Mouse (Mus musculus): ENCODE measurements around the gene Gm12216. TPM values are rescaled to one million over a fixed set of nuclear protein-coding genes. Genes with fewer than 3 reads are reported as not detected.

Gene Gm12216
- polyA plus RNA-seq, 1 experiment from 2014 or later = 2.0 TPM

DNA sequence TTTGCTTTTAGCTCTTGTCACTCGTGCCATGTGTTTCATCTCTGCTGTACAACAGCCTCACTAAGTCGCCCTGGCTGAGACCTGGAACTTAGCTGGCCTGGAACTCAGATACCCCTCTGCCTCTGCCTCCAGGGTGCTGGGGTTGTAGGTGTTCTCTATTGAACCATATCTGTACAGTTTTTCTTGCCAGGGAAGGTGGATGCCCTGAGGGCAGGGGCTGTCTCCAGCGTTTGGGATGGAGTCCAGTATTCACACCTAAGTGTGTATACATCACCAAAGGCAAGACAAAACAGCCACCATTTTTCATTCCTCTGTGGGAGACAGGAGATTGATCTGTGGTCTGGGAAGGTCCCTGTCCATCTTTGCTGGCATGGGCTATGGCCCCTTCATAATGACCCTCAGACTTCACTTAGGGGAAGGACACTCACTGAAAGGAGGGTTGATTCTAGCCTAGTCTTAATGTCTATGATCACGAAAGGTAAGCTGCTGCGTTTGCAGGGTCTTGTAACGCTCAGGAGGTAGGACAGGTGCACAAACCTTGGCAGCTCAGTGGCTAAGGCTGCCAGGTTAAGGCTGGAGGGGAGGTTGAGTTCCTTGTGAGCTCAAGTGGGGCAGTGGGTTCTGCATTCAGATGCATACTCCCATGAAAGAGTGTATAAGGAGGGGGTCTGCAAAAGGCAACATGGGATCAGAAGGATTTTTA lies 847 bp downstream of the Gm12216 start:
- H3K4me3 ChIP-seq (replicated peaks; ENCODE audit: low read length) = no peak overlapping the region
- H3K27me3 ChIP-seq (ENCODE audit: control insufficient read depth, insufficient read depth, low read length) = no peaks in the 10 kb centered on the region
- no peaks in the 10 kb centered on the region for H3K36me3 ChIP-seq (ENCODE audit: control insufficient read depth, insufficient read depth, low read length)
- WGBS = 77% methylated on average over 6 of the region's 6 CpGs
- H3K9me3 ChIP-seq (replicated peaks; ENCODE audit: control insufficient read depth, low read length) = no peaks in the 10 kb centered on the region
- peak overlapping the region; percentile 78; the same call in 1 of the 2 replicates for H3K9ac ChIP-seq (ENCODE audit: low read length)
- peaks cover 3% of the 10 kb centered on the region; the same call in 1 of the 2 replicates for H3K4me1 ChIP-seq (ENCODE audit: control insufficient read depth, insufficient read depth, low read length)
- H3K4me2 ChIP-seq (ENCODE audit: low read depth, low read length) = peak overlapping the region; percentile 72; the same call in 1 of the 2 replicates
- ATAC-seq (ENCODE audit: insufficient read depth, low FRiP score) = no peak
- no peak overlapping the region for H3K27ac ChIP-seq (ENCODE audit: low read length)

DNA sequence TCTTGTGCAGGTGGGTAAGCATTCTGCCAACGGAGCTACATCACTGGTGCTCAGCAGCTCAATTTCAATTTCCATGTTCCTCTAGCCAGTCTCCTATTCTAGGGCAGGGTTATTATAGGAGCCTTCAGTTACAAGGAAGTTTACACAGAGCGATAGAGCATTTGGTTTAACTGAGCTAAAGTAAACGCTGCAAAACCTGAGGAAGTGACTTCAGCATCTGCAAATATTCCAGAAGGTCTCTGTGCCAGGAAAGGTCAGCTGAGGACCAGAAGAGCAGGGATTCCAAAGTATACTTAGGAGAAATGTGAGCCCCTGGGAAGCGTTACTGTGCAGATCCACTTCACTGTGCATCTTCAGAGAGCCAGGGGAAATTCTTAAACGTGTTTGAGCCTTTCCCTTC lies 5.4 kb downstream of the Gm12216 start:
- H3K4me1 ChIP-seq (ENCODE audit: control insufficient read depth, insufficient read depth, low read length) = peaks cover 18% of the 10 kb centered on the region
- no peak overlapping the region for H3K4me3 ChIP-seq (replicated peaks; ENCODE audit: low read length)
- H3K27me3 ChIP-seq (ENCODE audit: control insufficient read depth, insufficient read depth, low read length) = no peaks in the 10 kb centered on the region
- no peak overlapping the region for H3K9ac ChIP-seq (ENCODE audit: low read length)
- ATAC-seq (ENCODE audit: insufficient read depth, low FRiP score) = peak; percentile 24; the same call in 1 of the 2 replicates
- no peaks in the 10 kb centered on the region for H3K9me3 ChIP-seq (replicated peaks; ENCODE audit: control insufficient read depth, low read length)
- no peaks in the 10 kb centered on the region for H3K36me3 ChIP-seq (ENCODE audit: control insufficient read depth, insufficient read depth, low read length)
- H3K4me2 ChIP-seq (ENCODE audit: low read depth, low read length) = no peak overlapping the region
- peak overlapping the region; percentile 7; the same call in 1 of the 2 replicates for H3K27ac ChIP-seq (ENCODE audit: low read length)
- WGBS = 9% methylated on average over 5 of the region's 5 CpGs

DNA sequence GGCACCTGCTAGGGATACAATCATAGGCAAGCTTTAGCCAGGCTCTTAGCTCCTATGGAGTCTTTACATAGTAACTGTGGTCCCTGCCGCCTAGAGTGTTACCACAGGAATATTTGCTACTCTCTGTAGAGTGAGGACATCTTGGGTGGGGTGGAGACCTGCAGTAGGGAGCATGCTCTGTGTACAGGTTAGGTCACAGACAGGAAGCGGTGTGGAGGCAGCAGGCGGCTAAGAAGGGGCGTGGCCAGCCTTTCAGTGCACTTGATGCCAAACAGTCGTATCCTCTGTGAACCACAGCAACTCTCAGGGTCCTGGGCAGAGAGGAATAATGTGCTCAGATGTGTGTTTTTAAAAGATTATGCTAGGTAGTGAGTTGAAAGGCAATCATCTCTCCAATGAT lies 7.3 kb downstream of the Gm12216 start:
- Histone ChIP-seq H3K27me3 (ENCODE audit: control insufficient read depth, insufficient read depth, low read length) (no peaks in the 10 kb centered on the region), H3K36me3 (ENCODE audit: control insufficient read depth, insufficient read depth, low read length) (no peaks in the 10 kb centered on the region), H3K4me1 (ENCODE audit: control insufficient read depth, insufficient read depth, low read length) (peaks cover 18% of the 10 kb centered on the region), H3K27ac (ENCODE audit: low read length) (no peak overlapping the region), H3K9me3 (replicated peaks; ENCODE audit: control insufficient read depth, low read length) (no peaks in the 10 kb centered on the region), H3K4me3 (replicated peaks; ENCODE audit: low read length) (no peak overlapping the region), H3K4me2 (ENCODE audit: low read depth, low read length) (no peak overlapping the region), H3K9ac (ENCODE audit: low read length) (no peak overlapping the region)
- ATAC-seq (ENCODE audit: insufficient read depth, low FRiP score) = peak; percentile 30; the same call in 1 of the 2 replicates
- 40% methylated on average over 5 of the region's 5 CpGs for WGBS

DNA sequence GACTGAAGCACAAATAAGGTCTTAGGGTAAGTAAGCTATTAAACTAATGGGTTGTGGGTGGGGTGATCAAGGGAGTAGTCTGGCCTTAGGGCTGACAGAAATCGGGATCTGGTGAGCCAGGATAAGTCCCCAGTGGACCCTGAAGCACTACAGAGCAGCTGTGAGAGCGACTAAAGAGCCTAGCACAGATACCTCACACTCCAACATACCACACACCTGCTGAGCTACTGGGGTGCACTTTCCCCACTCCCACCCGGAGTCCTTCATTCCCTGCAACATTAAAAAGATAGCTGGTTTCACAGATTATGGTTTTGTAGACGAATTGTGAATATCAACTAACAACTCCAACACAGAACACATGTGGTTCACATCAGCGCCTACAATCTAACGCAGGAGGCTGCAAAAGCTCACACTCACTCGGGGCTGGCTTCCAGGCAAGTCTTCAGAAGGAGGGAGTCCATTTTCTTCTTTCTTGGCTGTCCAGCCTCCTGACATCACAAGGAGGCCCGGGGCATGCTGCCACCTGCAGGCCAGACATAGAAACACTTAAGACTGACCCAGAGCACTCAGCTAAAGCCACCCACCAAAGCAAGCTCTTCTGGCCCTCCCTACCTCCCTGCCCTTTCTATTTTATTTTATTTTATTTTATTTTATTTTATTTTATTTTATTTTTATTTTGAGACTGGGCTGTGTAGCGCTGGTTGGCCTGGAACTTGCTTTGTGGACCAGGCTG lies 9.3 kb downstream of the Gm12216 start:
- H3K9ac ChIP-seq (ENCODE audit: low read length) = 0 out of 2 replicates have a peak overlapping the region, but pooled peaks have one; percentile 32
- H3K9me3 ChIP-seq (replicated peaks; ENCODE audit: control insufficient read depth, low read length) = no peaks in the 10 kb centered on the region
- peaks cover 18% of the 10 kb centered on the region for H3K4me1 ChIP-seq (ENCODE audit: control insufficient read depth, insufficient read depth, low read length)
- H3K36me3 ChIP-seq (ENCODE audit: control insufficient read depth, insufficient read depth, low read length) = no peaks in the 10 kb centered on the region
- peak; percentile 84 for ATAC-seq (ENCODE audit: insufficient read depth, low FRiP score)
- H3K4me2 ChIP-seq (ENCODE audit: low read depth, low read length) = peak overlapping the region; percentile 9; the same call in 1 of the 2 replicates
- 30% methylated on average over 9 of the region's 9 CpGs for WGBS
- H3K27me3 ChIP-seq (ENCODE audit: control insufficient read depth, insufficient read depth, low read length) = no peaks in the 10 kb centered on the region
- H3K27ac ChIP-seq (ENCODE audit: low read length) = peak overlapping the region; percentile 60; the same call in 1 of the 2 replicates
- no peak overlapping the region for H3K4me3 ChIP-seq (replicated peaks; ENCODE audit: low read length)

DNA sequence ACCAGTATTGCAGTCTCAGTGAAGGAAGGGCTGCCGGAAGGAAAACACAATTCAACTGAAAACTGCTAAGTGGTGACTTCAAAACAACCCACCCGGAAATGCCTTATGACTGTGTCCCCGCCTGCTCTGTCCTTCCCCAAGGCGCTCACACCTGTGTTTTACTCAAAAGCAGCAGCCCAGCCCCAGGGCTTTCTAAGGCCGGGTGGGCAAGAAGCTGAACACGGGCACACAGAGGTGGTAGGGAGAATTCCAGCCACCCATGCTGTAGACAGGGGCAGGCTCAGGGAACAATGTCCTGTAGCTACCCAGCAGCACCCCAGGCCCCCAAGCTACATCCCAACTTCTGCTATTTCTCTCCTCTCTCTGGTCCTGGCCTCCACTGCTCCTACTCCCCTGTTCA lies 13.4 kb downstream of the Gm12216 start:
- WGBS = 78% methylated on average over 6 of the region's 6 CpGs
- Histone ChIP-seq H3K27me3 (ENCODE audit: control insufficient read depth, insufficient read depth, low read length) (no peaks in the 10 kb centered on the region), H3K9ac (ENCODE audit: low read length) (no peak overlapping the region), H3K36me3 (ENCODE audit: control insufficient read depth, insufficient read depth, low read length) (no peaks in the 10 kb centered on the region), H3K4me1 (ENCODE audit: control insufficient read depth, insufficient read depth, low read length) (peaks cover 10% of the 10 kb centered on the region; the same call in 1 of the 2 replicates), H3K4me3 (replicated peaks; ENCODE audit: low read length) (no peak overlapping the region), H3K4me2 (ENCODE audit: low read depth, low read length) (no peak overlapping the region), H3K27ac (ENCODE audit: low read length) (no peak overlapping the region), H3K9me3 (replicated peaks; ENCODE audit: control insufficient read depth, low read length) (no peaks in the 10 kb centered on the region)
- ATAC-seq (ENCODE audit: insufficient read depth, low FRiP score) = no peak

DNA sequence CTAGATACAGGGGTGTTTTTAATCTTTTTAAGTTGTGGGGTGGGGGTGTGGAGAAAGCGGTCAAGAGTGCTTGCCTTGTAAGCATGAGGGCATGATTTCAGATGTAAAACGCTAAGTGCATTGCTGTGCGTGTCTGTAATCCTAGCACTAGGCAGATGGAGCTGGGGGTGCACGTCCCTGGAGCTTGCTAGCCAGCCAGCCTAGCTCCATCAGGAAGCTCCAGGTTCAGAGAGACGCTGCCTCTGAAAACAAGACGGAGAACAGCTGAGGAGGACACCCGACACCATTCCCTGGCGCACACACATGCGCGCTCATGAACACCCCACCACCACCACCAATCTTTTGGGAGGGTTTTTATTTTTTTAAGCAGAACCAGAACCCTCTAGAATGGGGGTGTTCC lies 15.9 kb downstream of the Gm12216 start:
- H3K36me3 ChIP-seq (ENCODE audit: control insufficient read depth, insufficient read depth, low read length) = no peaks in the 10 kb centered on the region
- no peak overlapping the region for H3K4me2 ChIP-seq (ENCODE audit: low read depth, low read length)
- H3K27me3 ChIP-seq (ENCODE audit: control insufficient read depth, insufficient read depth, low read length) = no peaks in the 10 kb centered on the region
- ATAC-seq (ENCODE audit: insufficient read depth, low FRiP score) = no peak
- no peaks in the 10 kb centered on the region for H3K9me3 ChIP-seq (replicated peaks; ENCODE audit: control insufficient read depth, low read length)
- no peak overlapping the region for H3K4me3 ChIP-seq (replicated peaks; ENCODE audit: low read length)
- H3K27ac ChIP-seq (ENCODE audit: low read length) = no peak overlapping the region
- H3K9ac ChIP-seq (ENCODE audit: low read length) = no peak overlapping the region
- peaks cover 10% of the 10 kb centered on the region; the same call in 1 of the 2 replicates for H3K4me1 ChIP-seq (ENCODE audit: control insufficient read depth, insufficient read depth, low read length)
- 64% methylated on average over 10 of the region's 10 CpGs for WGBS

DNA sequence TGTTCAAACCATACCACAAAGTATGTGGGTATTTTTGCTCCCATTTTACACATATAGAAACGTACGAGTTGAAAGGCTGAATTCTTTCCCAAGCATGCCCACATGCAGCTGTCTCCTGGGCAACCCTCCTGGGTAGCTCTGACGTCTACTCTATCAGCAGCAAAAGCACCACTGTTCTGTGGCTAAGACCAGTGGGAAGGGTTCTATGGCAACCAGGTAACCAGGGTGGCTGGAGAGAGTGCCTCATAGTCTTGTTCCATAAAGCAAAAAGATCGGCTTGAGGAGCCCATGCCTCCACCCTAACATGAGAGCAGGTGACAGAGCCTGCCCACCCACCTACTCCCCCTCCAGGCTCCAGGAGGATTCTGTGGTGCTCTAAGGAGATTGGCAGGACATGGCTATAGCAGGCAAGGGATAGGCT lies 16.9 kb downstream of the Gm12216 start:
- Histone ChIP-seq H3K4me3 (replicated peaks; ENCODE audit: low read length) (no peak overlapping the region), H3K27ac (ENCODE audit: low read length) (no peak overlapping the region), H3K27me3 (ENCODE audit: control insufficient read depth, insufficient read depth, low read length) (no peaks in the 10 kb centered on the region), H3K9me3 (replicated peaks; ENCODE audit: control insufficient read depth, low read length) (no peaks in the 10 kb centered on the region), H3K36me3 (ENCODE audit: control insufficient read depth, insufficient read depth, low read length) (no peaks in the 10 kb centered on the region), H3K4me2 (ENCODE audit: low read depth, low read length) (no peak overlapping the region), H3K9ac (ENCODE audit: low read length) (no peak overlapping the region), H3K4me1 (ENCODE audit: control insufficient read depth, insufficient read depth, low read length) (peaks cover 10% of the 10 kb centered on the region; the same call in 1 of the 2 replicates)
- 65% methylated on average over 4 of the region's 4 CpGs for whole genome bisulfite sequencing
- ATAC-seq (ENCODE audit: insufficient read depth, low FRiP score) = no peak

DNA sequence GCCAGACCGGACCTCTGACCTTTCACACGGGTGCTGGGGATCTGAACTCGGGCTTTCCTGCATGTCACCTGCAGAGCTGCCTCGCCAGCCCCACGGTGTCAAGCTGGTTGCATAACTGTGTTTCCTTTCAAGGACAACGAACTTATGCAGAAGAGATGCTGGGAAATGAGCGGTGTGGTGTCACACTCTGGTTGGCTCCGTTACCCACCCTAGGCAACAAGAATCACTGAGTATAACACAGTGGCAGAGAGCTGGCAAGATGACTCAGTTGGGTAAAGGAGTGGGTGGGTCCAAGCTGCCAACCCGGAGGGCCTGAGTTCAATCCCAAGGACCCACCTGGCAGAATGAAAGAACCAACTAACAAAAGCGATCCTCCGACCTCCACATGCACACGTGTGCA lies 17.5 kb downstream of the Gm12216 start:
- no peaks in the 10 kb centered on the region for H3K9me3 ChIP-seq (replicated peaks; ENCODE audit: control insufficient read depth, low read length)
- H3K4me2 ChIP-seq (ENCODE audit: low read depth, low read length) = no peak overlapping the region
- H3K4me3 ChIP-seq (replicated peaks; ENCODE audit: low read length) = no peak overlapping the region
- H3K27me3 ChIP-seq (ENCODE audit: control insufficient read depth, insufficient read depth, low read length) = no peaks in the 10 kb centered on the region
- WGBS = 82% methylated on average over 12 of the region's 12 CpGs
- H3K4me1 ChIP-seq (ENCODE audit: control insufficient read depth, insufficient read depth, low read length) = peaks cover 10% of the 10 kb centered on the region; the same call in 1 of the 2 replicates
- no peak overlapping the region for H3K27ac ChIP-seq (ENCODE audit: low read length)
- no peak overlapping the region for H3K9ac ChIP-seq (ENCODE audit: low read length)
- no peaks in the 10 kb centered on the region for H3K36me3 ChIP-seq (ENCODE audit: control insufficient read depth, insufficient read depth, low read length)
- no peak for ATAC-seq (ENCODE audit: insufficient read depth, low FRiP score)
